Mouse (Mus musculus) stomach, postnatal 0 days (tissue): ENCODE data around the gene Gm20479.

Source experiments
- CTCF ChIP-seq: IDR thresholded peaks from 2 replicates; pipeline ENCODE4 v1.5.1; 2016; ENCODE audit warnings: antibody characterized with exemption, low read depth, mild to moderate bottlenecking, moderate library complexity
- EP300 ChIP-seq: optimal IDR thresholded peaks from 2 replicates; pipeline ENCODE3; 2016; ENCODE audit warnings: antibody characterized with exemption

- TF ChIP-seq CTCF (peak; percentile 87), EP300 (no peak)
Observed at GRCm38 (mm10) chr7:27384731-27385130, 27.5 kb upstream of the Gm20479 start.
